Mouse (Mus musculus) megakaryocyte-erythroid progenitor cell, adult 5-6 weeks (primary cell): ENCODE measurements around the gene Tcp10c. TPM values are rescaled to one million over a fixed set of nuclear protein-coding genes. Genes with fewer than 3 reads are reported as not detected.

Experiments
- total RNA-seq, 2 experiments: library from RNA; stranded (forward) in 1 of 2; stranded (reverse) in 1 of 2; fragments of 200-1000, 215-1000 nt in 1 of 2; fragments of >200 nt in 1 of 2; fragmentation: Nextera tagmentation in 1 of 2; gene quantifications; 2 replicates each; pipeline ENCODE4 v1.2.3; 2014 to 2017

Gene Tcp10c
- total RNA-seq, 2 experiments from 2014 or later, result not detected

Other genes with a start within 250 kb of the Tcp10c start
- not detected in 2 replicates for gene Unc93a, start 222.8 kb upstream of the Tcp10c start, total RNA-seq (2014; fragmentation: Nextera tagmentation)
- 0.33 TPM in 1 of 2 replicates, not detected in the other for gene Unc93a, start 222.8 kb upstream of the Tcp10c start, total RNA-seq (2017)
- not detected in 2 replicates for gene Smok2a, start 133.4 kb upstream of the Tcp10c start, total RNA-seq (2014; fragmentation: Nextera tagmentation)
- gene Smok2a, start 133.4 kb upstream of the Tcp10c start, total RNA-seq (2017), result not detected in 2 replicates
- gene Smok2b, start 124.3 kb upstream of the Tcp10c start, total RNA-seq (2014; fragmentation: Nextera tagmentation), result not detected in 2 replicates
- gene Smok2b, start 124.3 kb upstream of the Tcp10c start, total RNA-seq (2017), result not detected in 2 replicates